Mouse (Mus musculus) cerebellum, postnatal 36 days (tissue): ENCODE results near the gene Sqstm1.

ENCODE experiments used
- DNase-seq, 2 experiments: peaks; one replicate each; pipeline ENCODE4 v3.0.0; 2021 to 2022; ENCODE audit warnings: mixed read lengths in 2 of 2

Gene Sqstm1

DNA sequence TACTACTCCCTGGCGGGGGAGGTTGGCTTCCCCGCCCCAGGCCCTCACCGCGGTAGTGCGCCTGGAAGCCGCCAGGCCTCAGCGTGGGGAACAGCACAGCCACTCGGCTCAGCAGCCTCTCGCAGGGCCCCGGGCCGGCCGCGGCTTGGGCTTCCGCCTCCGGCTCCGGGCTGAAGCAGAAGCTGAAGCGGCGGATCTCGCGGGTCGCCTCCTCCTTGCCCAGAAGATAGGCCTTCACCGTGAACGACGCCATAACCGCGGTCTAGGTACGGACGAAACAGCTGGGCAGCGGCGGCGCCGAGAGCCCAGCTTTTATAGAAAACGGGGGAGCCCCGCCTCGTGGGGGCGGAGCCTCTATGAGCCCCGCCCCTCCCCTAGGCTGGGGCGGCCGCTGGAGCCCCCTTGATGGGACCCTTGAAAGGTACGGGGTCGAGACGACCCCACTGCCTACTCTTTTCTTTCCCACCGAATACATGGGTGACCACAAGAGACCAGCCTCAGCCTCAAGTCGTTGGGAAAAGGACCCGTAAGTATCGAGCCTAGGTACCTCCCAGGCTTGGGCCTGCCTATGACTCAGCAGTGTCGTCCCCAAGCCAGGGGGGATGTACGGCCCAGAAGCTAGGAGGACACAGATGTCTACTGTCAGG lies at the start of gene Sqstm1, which contains the start of gene Mgat4b:
Gene Sqstm1, minus strand, starts transcription at position 323 of the 647 bp plus-strand sequence.
Gene Mgat4b, plus strand, starts transcription at position 386 of the 647 bp plus-strand sequence.
- peak; percentile 75 to 78 for DNase-seq

DNA sequence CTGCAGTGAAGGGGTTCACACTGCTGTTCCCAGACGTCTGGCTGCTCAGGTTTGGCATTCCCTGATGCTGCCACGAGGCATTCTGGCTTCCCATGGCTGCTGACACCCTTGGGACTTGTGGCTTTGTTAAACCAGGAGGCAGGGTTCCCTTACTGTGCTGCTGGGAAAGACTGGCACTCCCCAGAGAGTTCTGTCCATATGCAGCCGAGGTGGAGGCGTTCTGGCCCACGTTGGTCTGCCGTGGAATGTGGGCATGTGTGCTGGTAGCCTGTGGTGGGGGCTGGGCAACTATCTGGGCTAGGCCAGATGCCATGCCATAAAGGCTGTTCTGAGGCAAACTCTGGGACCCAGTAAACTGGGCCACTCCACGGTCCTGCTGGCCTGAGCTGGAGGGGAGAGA lies 47.7 kb upstream of the Sqstm1 start:
- no peak for DNase-seq

DNA sequence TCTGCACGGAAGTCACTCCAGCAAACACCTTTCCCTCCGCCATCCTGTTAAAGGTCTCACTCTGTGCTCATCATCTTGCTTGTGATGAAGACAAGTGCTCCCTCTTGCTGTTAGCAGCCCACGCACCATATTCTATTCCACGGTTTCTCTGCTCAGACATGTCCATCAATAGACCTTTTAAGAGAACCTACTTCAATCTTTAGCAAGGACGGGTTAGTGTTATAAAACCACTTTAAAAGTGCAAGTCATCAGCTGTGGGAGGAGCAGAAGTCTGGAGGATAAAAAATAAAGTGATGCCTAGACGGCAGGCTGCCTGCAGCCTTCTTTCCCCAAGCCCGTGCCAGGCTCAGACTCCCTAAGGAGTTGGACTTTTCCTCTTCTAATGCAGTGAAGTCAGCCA lies 46.0 kb upstream of the Sqstm1 start:
- DNase-seq, result no peak

DNA sequence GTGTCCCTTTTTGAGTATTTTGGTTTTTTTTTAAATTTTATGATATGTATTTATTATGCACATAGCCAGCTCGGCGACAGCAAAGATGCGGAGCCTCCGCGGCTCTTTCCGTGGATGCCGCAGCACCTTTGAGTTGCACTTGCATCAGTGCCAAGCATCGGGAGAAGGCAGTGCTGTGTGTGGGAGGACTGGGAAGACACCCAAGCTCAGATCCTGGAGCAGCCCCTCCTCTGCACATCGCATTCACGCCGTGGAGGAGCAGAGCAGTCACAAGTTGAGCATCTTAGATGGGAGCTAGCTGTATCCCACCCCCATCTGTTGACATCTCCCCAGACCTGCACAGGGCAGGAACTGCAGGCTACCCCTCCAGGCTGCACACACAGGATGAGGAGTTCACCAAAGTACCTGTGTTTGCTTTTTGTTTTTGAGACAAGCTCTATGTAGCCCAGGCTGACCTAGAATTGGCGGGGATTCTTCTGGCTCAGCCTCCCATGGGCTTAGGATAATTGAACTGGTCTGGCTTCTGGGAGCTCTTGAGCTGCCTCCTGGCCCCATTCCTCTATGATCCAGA lies 43.5 kb upstream of the Sqstm1 start:
- DNase-seq, result peak; percentile 50 to 57

DNA sequence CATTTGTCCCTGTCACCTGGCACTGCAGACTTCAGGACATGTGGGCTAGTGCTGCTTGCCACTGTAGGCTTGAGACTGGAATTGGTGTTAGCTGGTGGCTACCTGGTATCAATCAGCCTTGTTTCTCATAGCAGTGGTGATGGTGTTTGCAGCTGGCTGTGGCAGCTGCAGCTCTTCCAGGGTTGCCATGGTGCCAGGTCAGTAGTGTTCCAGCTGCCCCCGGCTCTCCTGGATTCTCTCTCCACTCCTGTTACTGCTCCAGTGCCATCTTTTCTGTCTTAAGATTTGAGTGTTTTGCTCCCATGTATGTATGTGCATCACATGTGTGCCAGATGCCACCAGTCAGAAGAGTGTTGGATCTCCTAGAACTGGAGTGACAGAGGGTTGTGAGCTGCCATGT lies 42.8 kb upstream of the Sqstm1 start:
- no peak for DNase-seq

DNA sequence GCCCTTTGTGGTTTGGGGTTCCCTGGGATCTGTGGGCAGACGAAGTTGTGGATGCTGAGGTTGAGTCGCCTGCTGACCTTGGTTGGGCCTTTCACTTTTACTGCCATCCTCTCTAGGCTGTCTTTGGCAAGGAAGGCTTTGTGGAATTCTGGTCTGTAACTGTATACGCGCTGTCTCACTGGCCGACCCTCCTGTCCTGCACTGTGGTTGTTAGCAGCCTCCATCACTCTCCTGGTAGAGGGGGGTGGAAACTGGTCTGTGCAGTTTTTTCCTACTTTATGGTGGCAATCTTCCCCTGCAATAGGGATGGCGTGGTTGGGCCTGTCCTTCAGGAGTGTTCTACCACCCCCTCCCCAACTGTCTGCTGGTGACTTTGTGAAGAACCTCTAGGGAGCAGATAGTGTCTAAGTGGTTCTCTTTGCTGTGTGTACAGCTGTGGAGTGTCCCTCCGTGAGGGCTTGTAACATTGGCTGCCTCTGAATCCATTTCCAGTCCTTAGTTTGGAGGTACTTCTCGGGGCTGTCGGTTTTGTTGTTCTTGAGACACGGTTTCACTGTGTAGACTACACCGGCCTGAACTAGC lies 42.1 kb upstream of the Sqstm1 start:
- DNase-seq, result no peak

DNA sequence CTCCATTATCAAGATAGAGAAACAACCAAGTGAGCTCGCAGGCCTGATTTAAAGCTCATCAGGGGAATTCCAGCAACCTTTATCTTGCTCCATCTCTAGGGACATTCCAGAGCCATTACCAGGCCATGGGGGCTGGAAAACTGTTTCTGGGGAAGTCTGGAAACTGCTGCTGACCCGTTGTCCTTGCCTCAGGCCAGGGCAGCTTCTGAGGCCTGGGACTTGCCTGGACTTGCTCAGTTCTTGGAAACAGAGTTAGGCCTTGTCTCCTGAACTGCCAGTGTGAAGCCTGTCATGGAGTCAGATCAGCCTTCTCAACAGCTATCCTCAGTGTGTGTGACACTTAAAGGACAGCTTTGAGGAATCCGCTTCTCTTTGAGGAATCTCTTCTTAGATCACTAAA lies 41.5 kb upstream of the Sqstm1 start:
- DNase-seq, result no peak

DNA sequence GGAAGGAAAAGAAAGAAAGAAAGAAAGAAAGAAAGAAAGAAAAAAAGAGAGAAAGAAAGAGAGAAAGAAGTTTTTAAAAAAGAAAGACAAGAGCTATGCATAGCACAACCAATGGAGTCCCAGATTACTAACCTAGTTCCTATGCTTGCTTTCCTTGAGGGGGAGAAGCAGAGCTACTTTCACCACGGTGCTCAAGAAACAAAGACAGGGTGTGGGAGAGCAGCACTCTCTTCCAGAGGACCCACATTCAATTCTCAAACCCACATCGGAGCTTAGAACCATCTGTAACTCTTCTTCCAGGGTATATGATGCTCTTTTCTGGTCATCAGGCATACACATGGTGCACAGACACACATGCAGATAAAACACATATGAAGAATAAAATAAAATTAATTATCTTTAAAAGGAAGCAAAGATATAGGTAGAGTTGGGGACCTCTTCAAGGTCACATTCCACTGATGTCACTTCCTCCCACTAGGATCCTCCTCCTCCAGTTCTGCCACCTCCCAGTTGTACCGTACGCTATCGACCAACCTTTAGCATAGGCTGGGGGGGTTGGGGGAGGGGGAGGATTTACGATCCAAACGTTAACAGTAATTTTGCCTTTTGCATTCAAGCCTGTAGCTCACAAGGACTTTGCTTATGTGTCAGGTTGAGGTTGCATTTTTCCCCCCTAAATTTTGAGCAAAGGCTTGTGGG lies 38.0 kb upstream of the Sqstm1 start:
- DNase-seq, result no peak

DNA sequence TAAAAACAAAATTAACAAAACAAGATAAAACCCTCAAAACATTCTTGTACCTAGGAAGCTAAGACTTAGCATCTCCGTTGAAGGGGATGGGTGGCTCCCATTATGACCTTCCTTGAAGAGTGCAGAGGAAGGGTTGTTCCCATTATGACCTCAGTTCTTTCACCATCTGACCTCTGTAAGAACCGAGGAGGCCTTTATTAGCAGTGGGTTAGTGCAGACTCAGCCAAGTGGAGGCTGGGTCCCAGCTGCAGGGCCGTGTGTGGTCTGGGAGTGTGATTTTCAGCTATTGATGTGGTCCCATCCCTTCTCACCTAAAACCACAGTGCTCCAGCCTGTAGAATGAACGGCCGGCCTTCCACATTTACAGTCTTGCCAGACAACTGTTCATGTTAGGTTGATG lies 34.6 kb upstream of the Sqstm1 start:
- no peak for DNase-seq

DNA sequence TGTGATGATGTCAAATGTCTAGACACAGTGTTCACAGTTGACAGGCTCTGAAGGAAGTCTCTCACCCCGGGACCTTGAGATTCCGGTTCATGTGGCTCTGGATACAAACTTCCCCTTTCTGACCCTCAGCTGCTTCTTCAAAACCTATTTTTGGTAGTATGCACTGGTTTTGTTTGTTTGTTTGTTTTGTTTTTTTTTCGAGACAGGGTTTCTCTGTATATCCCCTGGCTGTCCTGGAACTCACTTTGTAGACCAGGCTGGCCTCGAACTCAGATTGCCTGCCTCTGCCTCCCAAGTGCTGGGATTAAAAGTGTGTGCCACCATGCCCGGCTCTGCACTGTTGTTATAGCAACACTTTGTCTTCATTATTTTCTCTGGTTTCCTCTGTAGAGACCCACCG lies 33.3 kb upstream of the Sqstm1 start:
- no peak for DNase-seq

DNA sequence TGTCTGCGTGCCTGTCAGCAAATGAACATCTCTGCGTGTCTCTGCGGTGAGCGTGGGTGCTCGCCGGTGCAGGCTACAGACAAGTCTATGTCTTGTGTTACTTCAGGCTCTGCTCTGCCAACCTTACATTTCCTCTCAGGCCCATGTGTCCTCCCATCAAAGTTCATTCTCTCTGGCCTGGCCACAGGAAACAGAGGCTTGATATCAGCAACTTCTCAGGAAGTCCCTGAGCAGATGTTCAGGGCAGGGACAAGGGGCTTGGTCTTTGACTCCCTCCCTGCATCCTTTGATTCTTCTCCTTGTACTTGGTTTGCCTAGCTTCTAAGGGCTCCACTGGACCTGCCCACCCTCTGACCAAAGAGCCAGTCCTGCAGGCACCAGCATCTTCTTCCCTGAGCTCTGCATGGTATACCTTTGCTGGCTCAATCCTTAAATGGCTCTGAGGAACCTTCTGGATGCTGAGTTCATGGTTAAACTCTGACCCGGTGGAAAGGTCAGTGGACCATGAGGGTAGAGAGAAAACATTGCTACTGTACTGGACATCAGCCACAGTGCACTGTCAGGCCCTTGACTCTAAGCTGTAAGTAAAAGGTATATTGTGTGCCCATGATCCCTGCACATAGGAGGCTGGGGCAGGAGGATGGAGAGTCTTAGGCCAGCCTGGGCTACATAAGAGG lies 29.7 kb upstream of the Sqstm1 start:
- no peak for DNase-seq

DNA sequence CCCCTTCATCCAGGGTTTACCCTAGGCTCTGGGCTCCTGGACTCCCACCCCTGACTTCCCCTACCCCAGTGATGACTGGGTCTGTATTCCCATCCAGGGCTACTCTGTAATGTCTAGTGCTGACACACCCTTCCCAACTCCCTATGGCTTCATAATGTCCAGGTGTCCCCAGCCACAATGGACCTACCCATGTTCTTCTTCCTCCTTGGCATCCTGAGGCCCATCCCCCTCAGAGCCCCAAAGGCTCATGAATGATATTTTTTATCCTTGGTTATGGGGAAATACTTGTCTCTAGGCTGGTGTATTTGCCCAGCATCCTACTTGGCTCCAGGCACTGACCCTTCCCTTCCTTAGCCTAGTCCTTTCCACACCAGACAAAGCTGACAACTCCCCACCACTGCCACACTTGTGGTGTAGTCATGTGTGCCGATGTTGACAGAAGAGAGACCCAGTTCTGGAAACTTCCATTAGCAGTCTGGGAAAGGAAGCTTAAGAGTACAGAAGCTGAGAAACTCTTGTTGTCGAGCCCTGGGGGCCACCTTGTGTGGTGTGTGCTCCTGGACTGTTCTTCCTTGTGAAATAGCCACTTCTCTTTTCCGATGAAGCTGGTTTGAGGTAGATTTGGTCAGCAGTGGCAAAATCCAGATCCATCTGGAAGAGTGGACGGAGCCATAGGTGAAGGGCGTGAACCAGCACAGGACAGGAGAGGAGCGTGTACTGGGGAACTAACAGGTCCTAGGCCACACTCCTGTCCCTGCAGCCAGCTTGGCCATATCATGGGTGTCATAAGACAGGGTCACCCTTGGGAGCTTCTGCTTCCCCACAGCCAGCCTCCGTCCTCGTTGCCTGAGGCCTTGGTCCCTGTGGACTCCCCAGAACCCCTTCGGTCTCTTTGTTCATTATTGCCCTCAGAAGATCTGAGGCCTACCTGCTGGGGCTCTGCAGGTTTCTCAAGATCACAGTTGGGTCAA lies 28.5 kb upstream of the Sqstm1 start:
- DNase-seq, result no peak

DNA sequence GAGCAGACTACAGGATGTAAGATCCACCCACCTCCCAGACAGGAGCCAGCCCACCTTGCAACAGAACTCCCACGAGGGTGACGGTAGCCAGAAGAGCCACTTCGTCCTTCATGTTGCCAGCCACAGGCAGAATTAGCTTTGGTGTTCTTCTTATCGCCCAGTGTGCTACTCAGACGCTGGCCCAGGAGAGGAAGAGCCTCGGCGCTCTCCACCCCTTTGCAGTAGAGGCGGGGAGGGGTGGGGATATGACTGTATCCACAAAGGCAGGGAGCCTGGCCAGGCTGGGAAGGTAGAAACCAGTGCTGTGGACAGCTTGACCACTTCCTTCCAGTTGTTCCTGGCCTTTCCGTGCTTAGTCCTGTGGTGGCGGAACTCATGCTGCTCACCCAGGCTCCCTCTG lies 27.7 kb upstream of the Sqstm1 start, which contains the start of gene Ltc4s:
Gene Ltc4s, minus strand, starts transcription at position 293 of the 400 bp plus-strand sequence.
- DNase-seq, result no peak

DNA sequence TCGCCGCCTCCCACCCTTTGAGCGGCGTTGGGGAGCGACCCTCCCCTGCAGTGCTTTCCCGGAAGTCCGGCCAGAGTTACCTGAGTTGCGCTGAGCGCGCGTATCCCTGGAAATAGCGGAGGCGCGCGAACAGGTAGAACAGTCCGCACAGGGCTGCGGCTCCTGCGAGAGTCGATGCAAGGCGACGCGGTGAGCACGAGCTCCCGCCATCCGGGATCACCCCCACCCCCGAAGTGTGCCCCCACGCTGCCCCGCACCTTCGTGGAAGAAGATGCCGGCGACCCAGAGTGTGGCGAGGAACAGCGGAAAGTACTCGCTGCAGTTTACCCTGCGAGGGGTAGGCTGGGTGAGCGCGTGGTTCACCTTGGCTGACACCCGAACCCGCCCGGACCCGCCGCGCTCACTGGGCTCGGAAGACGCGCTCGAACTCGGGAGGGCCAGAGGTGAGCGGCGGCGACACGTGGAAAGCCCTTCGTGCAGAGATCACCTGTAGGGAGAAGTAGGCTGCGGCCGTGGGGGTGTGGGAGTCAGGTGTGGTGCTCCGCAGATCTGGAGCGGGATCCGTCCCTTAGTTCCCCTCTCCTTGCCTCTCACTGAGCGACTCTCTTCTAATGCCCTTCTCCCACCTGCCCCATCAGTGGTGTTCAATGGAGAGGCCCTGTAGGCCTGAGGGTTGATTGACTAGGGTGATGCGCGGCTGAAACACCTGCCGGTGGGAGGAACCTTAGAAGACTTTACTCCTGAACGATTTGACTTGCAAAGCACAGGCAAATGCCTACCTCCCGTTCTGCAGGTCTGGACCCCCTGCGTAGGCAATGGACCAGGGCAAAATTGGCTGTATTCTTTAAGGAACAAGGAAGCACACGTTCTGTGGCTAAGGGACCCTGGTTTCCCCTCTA lies 26.6 kb upstream of the Sqstm1 start:
- DNase-seq, result no peak

DNA sequence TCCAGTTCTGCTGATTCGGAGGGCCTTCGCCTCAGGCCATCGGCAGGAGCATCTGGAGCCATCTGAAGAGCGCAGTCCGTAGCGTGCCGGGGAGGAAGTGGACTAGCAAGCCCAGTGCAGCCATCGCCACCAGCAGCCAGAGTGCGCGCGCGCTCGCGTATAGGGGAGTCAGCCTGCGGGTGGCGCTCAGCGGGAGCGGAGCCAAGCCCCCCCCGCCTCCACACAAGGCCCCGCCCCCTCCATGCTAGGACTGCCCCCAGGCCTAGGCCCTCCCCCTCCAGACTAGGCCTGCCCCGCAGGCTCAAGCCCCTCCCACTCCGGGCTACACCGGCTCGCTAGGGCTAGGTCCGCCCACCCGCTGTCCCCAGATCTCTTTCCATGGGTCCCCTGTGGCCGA lies 25.9 kb upstream of the Sqstm1 start:
- DNase-seq, result peak; percentile 62 to 75

DNA sequence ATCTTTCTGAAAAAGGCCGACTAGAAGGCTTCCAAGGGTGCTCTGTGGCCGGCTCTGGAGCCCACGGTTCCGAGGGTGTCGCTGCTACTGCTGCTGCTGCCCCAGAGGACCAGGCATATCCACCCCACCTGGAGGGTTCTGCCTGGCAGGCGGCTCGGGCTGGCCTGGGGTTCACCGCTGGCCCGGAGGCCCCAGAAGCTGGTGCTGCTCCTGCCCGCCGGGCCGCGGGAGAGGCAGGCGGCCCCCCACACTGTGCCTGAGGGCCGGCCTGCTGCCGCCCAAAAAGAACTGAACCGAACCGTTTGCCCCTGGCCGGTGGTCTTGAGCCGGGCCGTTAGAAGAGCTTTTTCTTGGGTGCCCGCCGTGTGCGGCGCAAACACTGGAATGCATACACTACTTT lies 24.0 kb upstream of the Sqstm1 start:
- DNase-seq, result no peak

DNA sequence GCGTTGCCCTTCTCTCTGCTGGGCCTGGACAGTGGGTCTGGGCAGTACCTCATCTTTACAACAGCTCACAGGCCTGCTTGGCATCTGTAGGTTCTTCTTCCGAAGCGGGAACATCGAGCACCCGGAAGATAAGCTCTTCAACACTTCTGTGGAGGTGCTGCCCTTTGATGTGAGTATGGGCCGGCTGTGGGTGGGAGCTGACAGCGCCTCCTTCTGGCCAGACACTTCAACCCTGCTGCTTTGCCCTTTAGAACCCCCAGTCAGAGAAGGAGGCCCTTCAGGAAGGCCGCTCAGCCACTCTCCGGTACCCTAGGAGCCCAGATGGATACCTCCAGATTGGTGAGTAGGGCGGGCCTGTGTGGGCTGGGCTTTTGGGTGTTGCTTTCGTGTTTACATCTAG lies 23.4 kb upstream of the Sqstm1 start:
- DNase-seq, result no peak

DNA sequence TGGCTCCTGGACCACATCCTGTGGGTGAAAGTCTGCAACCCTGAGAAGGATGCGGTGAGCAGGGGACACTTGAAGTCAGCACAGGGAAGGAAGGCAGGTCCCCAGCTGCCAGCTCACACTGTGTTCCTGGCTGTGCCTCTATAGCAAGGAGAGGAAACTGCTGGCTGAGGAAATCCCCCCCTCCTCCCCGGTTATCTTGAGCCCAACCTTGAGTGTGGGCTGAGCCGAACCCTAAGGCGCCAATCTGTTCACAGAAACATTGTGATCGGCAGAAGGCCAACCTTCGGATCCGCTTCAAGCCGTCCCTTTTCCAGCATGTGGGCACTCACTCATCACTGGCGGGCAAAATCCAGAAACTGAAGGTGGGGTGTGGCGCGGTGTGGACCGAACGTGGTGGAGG lies 22.4 kb upstream of the Sqstm1 start:
- DNase-seq, result no peak

DNA sequence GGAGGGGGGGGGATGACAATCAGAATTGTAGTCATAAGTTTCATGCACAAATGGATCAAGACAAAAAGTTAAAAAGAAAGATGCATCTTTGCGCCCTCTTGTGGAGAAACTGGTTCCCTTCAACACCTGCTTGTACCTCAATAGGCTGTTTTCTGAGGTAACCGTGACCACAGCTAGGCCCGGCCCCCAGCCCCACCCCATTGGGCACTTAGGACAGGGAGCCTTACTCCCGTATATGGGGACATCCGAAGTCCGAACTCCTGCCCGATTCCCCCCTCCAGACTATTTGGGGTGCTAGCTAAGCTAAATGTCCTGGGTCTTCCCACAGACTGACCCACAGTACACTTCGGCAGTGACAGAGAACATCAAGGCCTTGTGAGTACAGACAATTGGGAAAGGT lies 20.8 kb upstream of the Sqstm1 start:
- DNase-seq, result peak; percentile 62 to 77

DNA sequence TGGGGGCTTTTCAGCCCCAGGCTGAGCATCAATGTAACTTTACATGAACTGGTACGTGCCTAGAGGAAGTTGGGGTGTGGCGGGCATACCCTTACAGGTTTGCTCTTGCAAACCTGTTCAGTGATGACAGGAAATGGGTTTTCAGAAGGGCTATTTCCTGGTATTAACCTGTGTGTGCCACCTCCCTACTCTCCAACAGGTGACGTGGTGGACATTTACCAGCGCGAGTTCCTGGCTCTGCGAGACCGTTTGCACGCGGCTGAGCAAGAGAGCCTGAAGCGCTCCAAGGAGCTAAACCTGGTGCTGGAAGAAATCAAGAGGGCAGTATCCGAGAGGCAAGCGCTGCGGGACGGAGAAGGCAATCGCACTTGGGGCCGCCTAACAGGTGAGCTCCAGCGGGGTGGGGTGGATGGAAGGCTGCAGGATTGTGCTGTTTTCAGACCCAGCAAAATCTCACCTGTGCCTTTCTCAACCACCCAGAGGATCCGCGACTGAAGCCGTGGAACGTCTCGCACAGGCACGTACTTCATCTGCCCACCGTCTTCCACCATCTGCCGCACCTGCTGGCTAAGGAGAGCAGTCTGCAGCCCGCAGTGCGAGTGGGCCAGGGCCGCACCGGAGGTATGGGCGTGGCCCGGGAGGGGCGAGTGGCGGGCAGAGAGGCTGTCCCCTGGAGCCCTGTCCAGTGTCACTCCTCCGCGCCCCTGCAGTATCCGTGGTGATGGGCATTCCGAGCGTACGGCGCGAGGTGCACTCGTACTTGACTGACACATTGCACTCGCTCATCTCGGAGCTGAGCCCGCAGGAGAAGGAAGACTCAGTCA lies 20.1 kb upstream of the Sqstm1 start:
- DNase-seq, result no peak
